Mouse (Mus musculus) liver, embryonic 18 days (tissue): ENCODE measurements around the gene Fam3a. TPM values are rescaled to one million over a fixed set of nuclear protein-coding genes. Genes with fewer than 3 reads are reported as not detected.

ENCODE experiments used
- polyA plus RNA-seq: library from polyadenylated mRNA; depleted of rRNA; stranded (reverse); fragments of >200 nt; gene quantifications from 2 replicates; pipeline ENCODE4 v1.2.3, GENCODE M21; 2012; rRNA removed

Gene Fam3a
- 13.7 and 15.3 TPM in 2 replicates for polyA plus RNA-seq

GRCm38 (mm10) chrX:74392535-74393443, at the start of gene Fam3a, which contains the start of gene Ikbkg:
Gene Fam3a, minus strand, starts transcription at chrX:74393272.
Gene Ikbkg, plus strand, starts transcription at chrX:74393290.

DNA sequence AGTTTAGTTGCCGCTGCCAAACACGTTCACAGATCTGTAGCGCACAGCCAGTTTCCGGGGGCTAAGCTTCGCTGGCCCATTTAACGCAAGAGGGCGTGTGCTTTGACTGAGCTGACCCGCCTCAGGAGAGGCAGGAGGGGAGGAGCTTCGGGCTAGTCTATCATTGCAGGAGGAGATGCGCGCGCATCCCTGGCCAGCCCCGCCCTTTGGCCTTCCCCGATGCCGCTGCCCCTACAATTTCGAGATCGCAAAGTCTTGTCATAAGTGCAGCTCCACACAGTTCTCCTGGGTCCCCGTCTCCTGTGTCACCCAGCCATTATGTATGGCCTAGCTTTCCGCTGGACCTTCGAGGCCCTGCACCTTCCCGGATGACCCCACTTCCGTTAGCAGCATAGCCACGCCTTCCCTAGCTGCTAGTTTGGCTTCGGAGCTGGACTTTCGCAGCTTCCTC, 35.8 kb upstream of the Fam3a start, which contains the start of gene G6pdx:
Gene G6pdx (minus strand): TSS at position 369 of the 451 bp plus-strand sequence.

DNA sequence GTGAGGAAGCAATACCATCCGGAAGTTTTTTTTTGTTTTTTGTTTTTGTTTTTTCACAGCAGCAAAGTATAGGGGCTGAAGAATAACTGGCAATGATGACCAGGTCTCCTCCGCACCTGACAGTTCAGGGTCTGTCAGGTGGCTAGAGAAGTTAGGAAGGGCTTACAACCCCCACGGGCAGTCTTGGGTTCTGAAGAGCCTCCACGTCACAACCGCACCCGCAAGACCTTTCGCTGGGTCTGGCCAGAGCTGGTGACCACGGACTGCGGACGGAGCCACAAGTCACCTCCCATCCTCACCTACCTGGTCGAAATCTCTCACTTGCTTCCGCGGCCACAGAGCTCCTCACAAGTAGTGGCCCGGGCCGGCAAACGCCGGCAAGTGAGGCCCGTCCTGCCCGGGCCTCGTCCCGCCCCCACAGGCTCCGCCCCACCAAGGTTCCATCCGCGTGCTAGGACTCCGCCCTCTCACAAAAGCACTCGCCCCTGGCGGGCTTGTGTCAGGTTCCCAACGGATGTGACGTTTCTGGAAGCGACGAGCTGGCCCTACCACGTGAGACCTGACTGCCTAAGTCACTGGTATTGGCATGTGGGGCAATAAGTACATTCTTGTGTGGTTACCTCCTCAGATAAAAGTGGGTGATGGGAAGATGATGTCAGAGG, 20.1 kb downstream of the Fam3a start, which contains the start of the genes Ubl4a and Slc10a3:
Gene Ubl4a (minus strand): TSS at position 331 of the 662 bp plus-strand sequence.
Gene Slc10a3 (minus strand): TSS at position 462 of the 662 bp plus-strand sequence.

DNA sequence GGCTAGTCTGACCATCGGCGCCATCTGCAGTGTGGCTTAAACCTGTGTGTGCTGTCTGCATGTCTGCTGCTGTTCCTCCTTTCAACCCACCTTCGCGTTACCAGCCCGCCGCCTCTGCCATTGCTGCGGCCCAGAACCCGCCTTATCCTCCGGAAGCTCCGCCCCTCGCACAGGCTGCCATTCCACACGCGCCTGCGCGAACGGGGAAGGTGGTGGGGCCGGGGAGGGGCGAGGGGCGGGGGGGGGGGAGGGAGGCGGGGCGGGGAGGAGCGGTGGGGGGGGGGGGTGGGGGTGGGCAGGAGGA, 39.7 kb downstream of the Fam3a start, which contains the start of gene Lage3:
Gene Lage3 (minus strand): TSS at position 152 of the 304 bp plus-strand sequence.

Other genes with a start within 250 kb of the Fam3a start
- not detected in 2 replicates for gene Tex28, start 225.4 kb downstream of the Fam3a start, polyA plus RNA-seq
- gene Tktl1, start 216.0 kb downstream of the Fam3a start, polyA plus RNA-seq: not detected in 2 replicates
- gene Flna, start 143.5 kb downstream of the Fam3a start, polyA plus RNA-seq: 78.2 and 95.5 TPM in 2 replicates
- gene Emd, start 138.6 kb downstream of the Fam3a start, polyA plus RNA-seq: 21.0 and 25.4 TPM in 2 replicates
- 1,323 and 1,359 TPM in 2 replicates for gene Rpl10, start 122.5 kb downstream of the Fam3a start, polyA plus RNA-seq
- 27.9 and 31.7 TPM in 2 replicates for gene Taz, start 111.4 kb downstream of the Fam3a start, polyA plus RNA-seq
- 12.3 and 12.4 TPM in 2 replicates for gene Dnase1l1, start 110.9 kb downstream of the Fam3a start, polyA plus RNA-seq
- gene Atp6ap1, start 96.2 kb downstream of the Fam3a start, polyA plus RNA-seq: 78.4 and 81.0 TPM in 2 replicates
- gene Gdi1, start 88.3 kb downstream of the Fam3a start, polyA plus RNA-seq: 114 and 163 TPM in 2 replicates
- 17.1 and 18.8 TPM in 2 replicates for gene Fam50a, start 80.2 kb downstream of the Fam3a start, polyA plus RNA-seq
- gene Plxna3, start 64.2 kb downstream of the Fam3a start, polyA plus RNA-seq: 2.4 and 3.7 TPM in 2 replicates
- 42.7 and 52.1 TPM in 2 replicates for gene Lage3, start 39.7 kb downstream of the Fam3a start, polyA plus RNA-seq
- gene Ubl4a, start 20.1 kb downstream of the Fam3a start, polyA plus RNA-seq: 19.6 and 21.6 TPM in 2 replicates
- 4.5 and 4.9 TPM in 2 replicates for gene Slc10a3, start 19.9 kb downstream of the Fam3a start, polyA plus RNA-seq
- 18.2 and 19.2 TPM in 2 replicates for gene Ikbkg, start within 50 bp of the Fam3a start, polyA plus RNA-seq
- gene G6pdx, start 35.9 kb upstream of the Fam3a start, polyA plus RNA-seq: 23.5 and 26.4 TPM in 2 replicates
- gene Gm6880, start 88.1 kb upstream of the Fam3a start, polyA plus RNA-seq: not detected in 2 replicates
- gene Olfr1326-ps1, start 181.6 kb upstream of the Fam3a start, polyA plus RNA-seq: not detected in 2 replicates
- gene Olfr1325, start 199.4 kb upstream of the Fam3a start, polyA plus RNA-seq: not detected in 2 replicates